Mouse (Mus musculus): ENCODE data around the gene 4930469K13Rik. TPM values are rescaled to one million over a fixed set of nuclear protein-coding genes. Genes with fewer than 3 reads are reported as not detected.

Gene 4930469K13Rik
- total RNA-seq, 4 experiments from 2014 or later: not detected

DNA sequence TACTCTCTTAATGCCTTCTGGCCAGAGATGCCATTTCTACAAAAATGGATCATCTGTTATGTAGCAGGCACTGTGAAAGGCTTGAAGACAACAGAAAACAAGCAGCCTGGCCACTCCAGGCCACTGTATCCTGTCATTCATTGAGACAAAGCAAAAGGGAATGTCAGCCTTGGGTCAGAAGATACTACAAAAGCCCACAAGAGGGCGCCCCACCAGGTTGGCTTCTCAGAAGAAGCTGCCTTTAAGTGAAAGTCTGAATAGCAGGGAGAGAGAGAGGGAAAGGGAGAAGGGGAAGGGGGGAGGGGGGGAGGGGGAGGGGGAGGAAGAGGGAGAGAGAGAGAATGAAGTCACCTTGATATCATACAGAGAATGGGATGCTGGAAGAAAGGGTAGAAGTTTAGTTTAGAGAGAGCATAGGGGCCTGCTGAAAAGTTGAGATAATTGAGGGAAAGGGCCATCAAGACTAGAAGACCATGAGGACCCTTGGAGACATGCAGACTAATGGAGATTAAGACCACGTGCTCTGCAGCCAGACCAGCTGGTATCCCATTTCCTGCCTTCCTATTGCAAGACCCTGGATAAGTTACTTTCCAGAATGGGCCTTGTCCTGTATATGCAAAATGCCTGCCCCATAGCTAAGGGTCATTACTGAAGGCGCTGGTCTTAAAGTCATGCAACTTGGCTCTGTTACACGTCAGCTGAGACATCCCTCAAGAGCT lies 154.1 kb downstream of the 4930469K13Rik start:
- DNase-seq (ENCODE audit: low spot score in 2 of 2): no peak

GRCm38 (mm10) chr11:33943565-33943964 lies 154.8 kb downstream of the 4930469K13Rik start:
- no peak for DNase-seq (ENCODE audit: low spot score in 2 of 2)

DNA sequence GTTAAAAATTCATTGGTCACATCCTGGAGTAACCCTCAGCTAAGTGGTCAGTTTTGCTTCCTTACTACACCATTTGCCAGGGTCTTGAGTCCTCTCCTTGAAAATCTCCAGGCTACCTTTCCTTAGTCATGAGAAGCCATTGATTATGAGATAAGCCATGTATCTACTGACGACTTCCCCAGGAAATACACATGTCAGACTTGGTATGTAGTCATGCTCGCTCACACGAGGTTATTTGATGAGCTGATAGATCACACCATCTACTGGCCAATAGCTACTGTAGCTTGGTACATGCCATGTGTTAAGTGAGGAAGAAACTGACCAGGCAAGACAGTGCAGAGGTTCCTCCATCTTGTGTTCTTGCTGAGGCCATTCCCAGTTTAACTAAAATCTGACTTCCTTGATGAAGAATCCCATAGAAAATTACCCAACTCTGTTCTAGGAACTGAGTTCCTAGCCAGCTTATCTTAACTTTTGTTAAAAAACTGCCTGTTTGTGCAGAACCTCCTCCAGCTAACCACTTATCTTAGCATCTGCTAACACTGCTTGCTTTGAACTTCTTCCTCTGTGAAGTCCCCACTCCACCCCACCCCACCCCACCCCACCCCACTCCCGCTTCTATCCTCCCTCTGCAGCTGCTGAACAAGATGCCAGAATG lies 158.8 kb downstream of the 4930469K13Rik start:
- DNase-seq (ENCODE audit: low spot score in 2 of 2): no peak

- DNase-seq (ENCODE audit: low spot score in 2 of 2): no peak
Observed at GRCm38 (mm10) chr11:33938561-33939274, 159.6 kb downstream of the 4930469K13Rik start.

DNA sequence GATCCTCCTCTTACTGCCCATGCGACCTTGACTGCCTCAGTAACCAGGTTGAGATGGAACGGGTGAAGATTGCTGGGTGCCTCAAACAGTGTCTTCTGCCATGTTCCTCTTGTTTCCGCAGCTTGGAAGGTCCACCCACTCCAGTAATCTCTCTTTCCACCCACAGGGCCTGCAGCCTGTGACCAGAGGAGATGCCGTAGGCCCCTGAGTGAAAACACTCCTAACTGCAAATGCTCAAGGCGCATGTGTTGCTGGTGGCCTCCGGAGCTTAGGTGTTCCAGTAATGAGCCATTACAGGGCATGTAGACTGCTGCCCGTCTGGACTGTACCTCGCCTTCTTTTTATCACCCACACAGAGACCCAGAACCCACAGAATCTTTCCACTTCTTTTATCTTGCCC lies 160.7 kb downstream of the 4930469K13Rik start:
- no peak for DNase-seq (ENCODE audit: low spot score in 2 of 2)

GRCm38 (mm10) chr11:33934286-33934685 lies 164.1 kb downstream of the 4930469K13Rik start:
- DNase-seq (ENCODE audit: low spot score in 2 of 2): no peak

- no peak for DNase-seq (ENCODE audit: low spot score in 2 of 2)
Observed at GRCm38 (mm10) chr11:33932386-33933111, 165.8 kb downstream of the 4930469K13Rik start.

DNA sequence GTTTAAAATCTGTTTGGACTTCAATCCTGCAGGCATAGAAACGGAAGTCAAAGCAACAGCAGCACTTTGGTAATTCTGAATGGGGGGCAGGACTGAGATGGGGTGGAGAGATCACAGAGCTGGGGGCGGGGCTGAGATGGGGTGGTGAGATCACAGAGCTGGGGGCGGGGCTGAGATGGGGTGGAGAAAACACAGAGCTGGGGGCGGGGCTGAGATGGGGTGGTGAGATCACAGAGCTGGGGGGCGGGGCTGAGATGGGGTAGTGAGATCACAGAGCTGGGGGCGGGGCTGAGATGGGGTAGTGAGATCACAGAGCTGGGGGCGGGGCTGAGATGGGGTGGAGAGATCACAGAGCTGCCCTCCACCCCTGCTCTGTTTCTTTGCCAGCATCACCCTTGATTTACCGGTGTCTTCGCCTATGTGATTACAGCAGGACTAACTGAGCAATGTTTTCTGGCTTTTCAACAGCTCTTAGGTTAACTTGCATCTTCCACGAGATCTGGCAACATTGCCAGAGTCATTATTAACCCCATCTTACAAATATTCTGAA lies 166.4 kb downstream of the 4930469K13Rik start:
- DNase-seq (ENCODE audit: low spot score in 2 of 2): no peak

- no peak for DNase-seq (ENCODE audit: low spot score in 2 of 2)
Observed at GRCm38 (mm10) chr11:33929412-33929811, 168.9 kb downstream of the 4930469K13Rik start.

- DNase-seq (ENCODE audit: low spot score in 2 of 2): peak in 1 of 2 experiments; percentile 4
Observed at GRCm38 (mm10) chr11:33928658-33929057, 169.7 kb downstream of the 4930469K13Rik start.

DNA sequence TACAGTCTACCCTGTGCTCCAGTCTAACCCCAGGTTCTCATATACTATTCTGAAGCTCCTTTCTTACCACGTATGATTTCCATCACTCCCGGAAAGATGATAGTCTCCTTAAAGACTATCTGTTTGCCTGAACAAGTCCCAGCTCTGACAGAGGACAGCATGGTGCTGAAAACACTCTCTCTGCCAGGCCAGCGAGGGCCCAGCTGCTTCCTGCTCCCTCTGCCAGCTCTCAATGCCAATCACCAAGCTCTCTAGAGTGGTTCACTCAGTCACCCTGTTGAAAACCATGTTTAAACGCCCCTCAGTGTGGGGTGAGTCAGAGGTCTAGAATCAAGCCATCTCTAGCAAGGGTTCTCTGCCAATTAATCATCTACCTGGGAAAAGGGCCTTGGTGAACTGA lies 170.5 kb downstream of the 4930469K13Rik start:
- no peak for DNase-seq (ENCODE audit: low spot score in 2 of 2)

DNA sequence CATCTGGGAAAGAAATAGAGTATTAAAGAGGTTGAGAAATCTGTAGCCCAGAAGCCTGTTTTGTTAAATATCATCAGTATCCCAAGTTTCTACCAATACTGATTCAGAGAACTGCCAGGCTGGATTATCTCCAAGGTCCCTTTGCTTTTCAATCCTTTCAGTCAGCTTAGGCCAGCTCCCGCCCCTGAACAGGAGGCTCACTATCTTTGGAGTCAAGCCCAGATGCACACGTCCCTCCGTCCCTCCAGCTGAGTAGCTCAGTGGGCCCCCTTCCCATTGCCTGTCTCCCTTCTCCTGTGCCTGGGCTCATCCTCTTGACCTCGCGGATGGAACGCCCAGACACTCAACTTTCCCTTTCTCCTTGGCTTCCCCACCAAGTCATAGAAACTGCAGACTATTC lies 171.0 kb downstream of the 4930469K13Rik start:
- DNase-seq (ENCODE audit: low spot score in 2 of 2): no peak

DNA sequence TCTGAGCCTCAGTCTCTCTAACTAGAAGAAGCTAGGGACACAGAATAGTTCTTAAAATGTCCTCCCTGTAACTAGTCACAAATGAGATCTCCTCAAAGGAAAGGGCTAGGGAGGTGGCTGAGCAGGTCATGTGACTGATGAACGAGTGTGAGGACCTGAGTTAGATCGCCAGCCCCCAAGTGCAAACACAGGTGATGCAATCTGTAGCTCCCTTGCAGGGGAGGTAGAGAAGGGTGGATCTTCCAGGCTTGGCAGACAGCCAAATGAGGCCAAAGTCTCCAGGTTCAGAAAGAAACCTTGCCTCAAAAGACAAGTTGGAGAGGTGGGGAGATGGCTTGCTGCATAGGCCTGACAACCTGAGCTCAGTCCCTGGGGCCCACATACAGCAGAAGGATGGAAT lies 171.8 kb downstream of the 4930469K13Rik start:
- no peak for DNase-seq (ENCODE audit: low spot score in 2 of 2)

- DNase-seq (ENCODE audit: low spot score in 2 of 2): no peak
Observed at GRCm38 (mm10) chr11:33925778-33926177, 172.6 kb downstream of the 4930469K13Rik start.

Other genes with a start within 250 kb of the 4930469K13Rik start
- gene Kcnmb1, start 135.5 kb downstream of the 4930469K13Rik start, total RNA-seq (2022): under 1 TPM; 0.12 to 0.31 (median 0.15) TPM
- gene Kcnip1, start 105.4 kb downstream of the 4930469K13Rik start, total RNA-seq (2022): not detected
- gene Lcp2, start 51.6 kb downstream of the 4930469K13Rik start, total RNA-seq (2022): under 1 TPM; 0.19 to 0.62 (median 0.36) TPM
- not detected for gene Foxi1, start 109.5 kb upstream of the 4930469K13Rik start, total RNA-seq (2022)
- gene Fam196b, start 216.3 kb upstream of the 4930469K13Rik start, total RNA-seq (2022): under 1 TPM; 0.40 to 0.92 (median 0.63) TPM